Mouse (Mus musculus) adipocyte (in vitro differentiated cells): ENCODE data around the gene Prkg1.
"Not testable (repeated sequence)": the region's sequence is repeated elsewhere in the genome, so short reads cannot be mapped to it uniquely, and the experiment has no call there.

Experiments
- DNase-seq: peaks from one replicate; pipeline ENCODE4 v3.0.0-alpha.2; 2016; ENCODE audit warnings: low spot score

The Prkg1 gene

DNA sequence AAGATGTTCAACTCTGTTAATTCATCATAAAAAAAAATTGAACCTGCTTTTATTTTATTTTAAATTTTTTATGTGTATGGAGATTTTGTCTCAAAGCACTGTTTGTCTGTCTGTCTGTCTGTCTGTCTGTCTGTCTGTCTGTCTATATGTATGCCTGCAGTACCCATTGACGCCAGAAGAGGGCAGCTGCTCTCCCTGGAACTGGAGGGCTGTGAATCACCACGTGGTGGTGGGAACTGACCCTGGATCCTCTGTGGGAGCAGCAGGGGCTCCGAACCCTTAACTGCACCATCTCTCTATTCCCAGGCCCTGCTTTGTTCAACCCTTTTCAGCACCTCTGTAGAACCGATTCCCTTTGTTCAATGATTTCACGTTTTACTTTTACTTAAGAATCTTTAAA is 338.7 kb downstream of the Prkg1 start:
- no peak for DNase-seq

DNA sequence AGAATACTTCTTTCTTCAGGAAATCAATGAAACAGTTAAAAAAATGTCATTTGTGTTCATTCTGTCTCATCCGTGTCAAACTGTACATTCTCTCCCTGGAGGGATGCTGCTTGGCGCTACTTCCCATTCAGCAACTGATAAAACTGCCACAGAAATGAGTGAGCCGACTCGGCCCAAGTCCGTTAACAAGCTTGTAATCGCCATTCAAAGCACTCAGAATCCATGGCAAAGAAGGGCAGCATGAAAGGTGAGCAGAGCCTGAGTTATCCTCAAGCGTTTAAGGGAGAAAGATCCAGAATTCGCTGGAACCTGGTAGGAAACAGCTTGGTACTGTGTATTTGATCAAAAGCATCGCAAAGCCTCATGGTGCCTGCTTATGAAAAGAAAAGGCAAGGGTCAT is 339.6 kb downstream of the Prkg1 start:
- no peak for DNase-seq

- DNase-seq: peak; percentile 8
These were observed 340.5 kb downstream of the Prkg1 start for GRCm38 (mm10) chr19:31424319-31424718.

GRCm38 (mm10) chr19:31413571-31413970 is 351.3 kb downstream of the Prkg1 start:
- no peak for DNase-seq

GRCm38 (mm10) chr19:31396096-31396495 is 368.7 kb downstream of the Prkg1 start:
- DNase-seq: no peak

DNA sequence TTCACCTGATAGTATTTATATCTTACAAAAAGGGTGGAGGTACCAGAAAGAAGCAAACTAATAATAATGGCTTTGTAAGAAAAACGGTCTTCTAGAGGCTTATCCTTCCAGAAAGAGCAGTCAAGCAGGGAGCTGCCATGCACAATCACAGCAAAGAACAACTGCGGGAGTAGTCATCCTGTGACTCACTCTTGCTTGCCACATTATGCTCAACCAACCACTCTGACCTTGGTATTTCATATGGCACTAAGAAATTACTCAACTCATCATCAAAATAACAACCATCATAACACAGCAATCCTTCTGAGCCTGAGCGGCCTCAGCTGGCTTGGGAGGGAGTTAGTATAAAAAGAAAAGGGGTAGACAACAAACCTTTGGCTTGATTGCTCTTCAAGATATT is 379.5 kb downstream of the Prkg1 start:
- peak; percentile 16 for DNase-seq

DNA sequence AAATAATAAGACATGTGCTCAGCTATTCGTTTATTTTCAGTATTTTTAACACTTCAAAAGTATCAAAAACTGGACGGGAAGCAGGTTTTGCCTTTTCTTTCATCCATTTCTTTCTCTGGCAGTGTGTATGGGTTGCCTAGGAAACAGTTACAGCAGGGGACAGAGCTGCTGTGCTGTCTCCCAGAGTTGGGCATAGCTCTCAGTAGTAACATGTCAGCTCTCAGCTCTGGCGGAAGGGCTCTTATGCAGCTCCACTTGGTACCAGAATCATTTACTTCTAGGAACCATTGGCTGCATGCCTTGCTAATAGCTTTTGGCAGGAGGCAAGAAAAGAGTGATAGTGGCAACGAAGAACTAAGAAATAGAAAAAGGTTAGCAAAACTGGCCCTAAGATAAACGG is 381.0 kb downstream of the Prkg1 start:
- DNase-seq: peak; percentile 20

DNA sequence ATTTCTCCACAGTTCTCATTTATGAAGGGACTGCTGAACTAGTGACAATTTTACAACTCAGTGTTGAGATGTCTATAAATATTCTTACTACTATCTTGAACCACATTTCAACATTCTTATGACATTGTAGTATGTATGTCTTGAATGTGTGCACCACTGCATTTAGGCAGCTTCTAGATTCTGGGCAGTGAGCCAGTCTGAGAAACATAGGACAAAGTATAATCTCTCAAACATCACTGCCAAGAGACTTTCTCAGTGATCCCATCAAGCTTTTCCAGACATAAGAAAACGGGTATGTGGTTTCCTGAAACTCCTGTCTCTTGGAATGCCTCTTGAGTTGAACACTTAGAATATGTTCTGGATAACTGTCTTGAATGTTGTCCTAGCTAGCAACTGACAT is 394.7 kb downstream of the Prkg1 start:
- DNase-seq: no peak

- DNase-seq: peak; percentile 28
These were observed 395.7 kb downstream of the Prkg1 start for GRCm38 (mm10) chr19:31369116-31369515.

DNA sequence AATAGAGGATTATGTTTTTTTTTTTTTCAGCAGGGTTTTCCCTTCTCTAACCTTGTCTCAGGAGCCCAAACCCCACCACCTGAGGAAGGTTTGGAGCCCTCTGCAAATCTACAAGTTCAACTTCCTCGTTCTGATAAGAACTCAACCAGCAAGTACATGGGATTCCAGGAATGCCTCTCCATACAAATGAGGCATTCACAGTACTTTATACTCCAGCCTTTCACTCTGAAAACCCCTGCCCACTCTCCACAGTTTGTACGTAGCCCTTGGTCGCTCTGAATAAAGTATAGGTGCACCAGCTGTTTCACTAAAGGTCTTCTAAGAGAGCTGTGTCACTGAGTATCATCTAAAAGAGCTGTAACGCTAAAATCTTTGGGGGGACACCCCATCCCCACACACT is 402.8 kb downstream of the Prkg1 start:
- no peak for DNase-seq

DNA sequence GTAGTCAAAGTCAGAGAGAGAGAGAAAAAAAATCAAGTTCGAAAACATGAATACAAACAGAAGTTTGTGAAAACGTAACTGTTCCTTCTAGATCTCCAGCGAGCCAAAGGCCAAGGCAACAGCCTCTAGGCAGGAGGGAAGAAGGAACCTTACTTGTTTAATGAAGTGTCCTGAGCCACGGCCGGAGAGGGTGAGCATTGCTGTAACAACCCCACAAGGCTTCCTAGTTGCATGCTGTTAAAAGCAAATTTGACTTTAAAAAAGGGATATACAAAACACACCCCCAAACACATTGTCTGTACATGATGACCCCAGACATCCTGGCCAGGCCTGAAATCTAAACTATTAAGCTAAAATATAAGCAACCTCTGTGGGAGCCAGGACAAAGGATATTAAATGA is 403.3 kb downstream of the Prkg1 start:
- DNase-seq: no peak

DNA sequence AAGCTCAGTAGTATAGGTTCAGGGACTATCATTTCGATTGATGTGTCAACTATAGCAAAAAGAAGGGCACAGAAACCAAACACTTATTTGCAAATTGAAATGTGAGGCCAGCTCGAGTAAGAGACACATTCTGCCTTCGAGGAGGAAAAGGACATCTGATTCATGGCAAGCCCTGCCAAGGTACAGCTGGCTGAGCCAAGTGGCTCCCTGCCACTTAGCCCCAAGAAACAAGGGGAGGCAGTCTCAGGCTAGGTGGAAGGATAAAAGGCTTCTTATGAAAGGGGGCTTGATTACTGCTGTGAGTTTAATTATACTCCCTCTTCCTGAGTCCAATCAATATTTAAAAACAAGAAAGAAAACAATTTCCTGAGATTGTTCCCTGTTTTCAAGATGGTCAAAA is 403.7 kb downstream of the Prkg1 start:
- peak; percentile 27 for DNase-seq

DNA sequence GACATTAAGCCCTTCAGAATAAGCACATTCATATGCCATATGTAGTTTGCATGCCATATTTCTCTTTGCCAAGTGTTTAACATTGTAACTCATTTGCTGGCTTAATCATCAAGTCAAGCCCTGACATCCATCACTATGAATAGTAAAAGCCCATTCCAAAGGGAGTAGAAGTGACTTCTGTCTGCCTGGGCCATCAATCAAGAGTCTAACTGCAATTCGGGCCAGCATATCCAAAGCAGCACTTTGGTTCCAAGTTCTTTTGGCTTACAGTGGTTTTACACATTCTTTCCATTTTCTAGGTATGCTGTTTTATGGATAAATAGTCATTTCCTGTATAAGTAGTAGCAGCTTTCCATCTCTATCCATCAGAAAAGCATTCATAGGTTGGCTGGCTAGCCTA is 409.9 kb downstream of the Prkg1 start:
- peak; percentile 18 for DNase-seq

DNA sequence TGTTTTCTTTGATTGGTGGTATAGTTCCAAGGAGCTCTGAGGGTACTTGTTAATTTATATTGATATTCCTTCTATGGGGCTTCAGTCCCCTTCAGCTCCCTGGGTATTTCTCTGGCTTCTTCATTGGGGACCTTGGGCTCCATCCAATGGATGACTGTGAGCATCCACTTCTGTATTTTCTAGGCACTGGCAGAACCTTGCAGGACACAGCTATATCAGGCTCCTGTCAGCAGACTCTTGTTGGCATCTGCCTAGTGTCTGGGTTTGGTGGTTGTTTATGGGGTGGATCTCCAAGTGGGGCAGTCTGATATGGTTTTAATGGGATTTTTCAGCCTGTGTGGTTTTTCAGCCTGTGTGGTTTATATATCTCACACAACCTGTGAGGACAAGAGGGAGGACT is 412.0 kb downstream of the Prkg1 start:
- not testable (repeated sequence) for DNase-seq

DNA sequence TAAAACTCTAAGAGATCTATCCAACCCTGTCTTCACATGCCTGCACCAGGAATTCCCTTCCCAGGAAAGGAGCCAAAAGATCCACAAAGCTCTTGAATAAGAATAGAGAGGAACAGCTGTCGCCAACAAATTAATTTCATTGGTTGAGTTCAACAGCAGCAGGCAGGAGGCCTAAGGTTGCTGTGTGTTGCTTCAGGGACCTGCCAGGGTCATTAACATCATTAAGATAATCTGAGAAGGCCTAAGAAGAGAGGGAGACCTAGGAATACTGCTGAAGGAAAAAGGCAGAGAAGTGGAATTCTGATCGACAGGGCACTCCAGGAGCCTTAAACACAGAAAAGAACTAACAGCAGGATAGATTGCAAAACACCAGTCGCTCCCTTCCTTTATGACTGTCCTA is 413.0 kb downstream of the Prkg1 start:
- no peak for DNase-seq

DNA sequence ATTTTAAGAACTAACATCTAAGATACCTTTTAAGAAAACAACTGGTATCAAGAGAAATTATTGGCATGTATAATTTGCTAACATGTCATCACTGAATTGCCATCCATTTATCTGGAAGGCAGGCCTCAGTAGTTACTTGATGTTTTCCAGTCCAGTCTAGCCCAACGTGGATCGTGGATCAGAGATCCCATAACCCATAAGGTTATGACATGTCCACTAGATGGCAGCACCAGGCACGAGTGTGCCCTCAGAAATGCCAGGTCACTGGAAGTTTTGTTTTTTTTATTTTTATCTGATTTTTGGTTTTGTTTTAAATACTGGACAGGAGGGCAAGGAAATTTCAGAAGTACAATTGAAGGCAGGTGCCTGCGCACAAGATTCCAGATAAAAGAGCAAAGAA is 422.7 kb downstream of the Prkg1 start:
- DNase-seq: peak; percentile 82

DNA sequence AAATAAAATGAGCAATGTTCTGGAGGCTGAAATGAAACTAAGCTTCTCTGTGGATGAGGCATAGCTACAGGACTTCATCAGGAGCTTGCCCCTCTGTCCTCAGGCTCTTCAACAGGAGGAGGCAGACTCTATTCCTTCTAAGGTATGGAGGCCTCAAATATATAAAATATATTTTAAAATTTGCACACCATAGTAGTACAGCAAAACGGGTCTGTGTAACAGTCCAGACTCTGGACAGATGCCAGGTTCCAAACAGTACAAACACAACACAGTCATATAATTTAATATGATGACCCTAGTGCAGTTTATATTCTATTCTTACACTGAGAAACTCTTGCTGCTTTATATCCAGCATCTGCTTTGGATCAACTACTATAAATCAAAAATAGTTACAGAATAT is 423.9 kb downstream of the Prkg1 start:
- DNase-seq: no peak

GRCm38 (mm10) chr19:31338355-31339101 is 426.3 kb downstream of the Prkg1 start:
- no peak for DNase-seq

DNA sequence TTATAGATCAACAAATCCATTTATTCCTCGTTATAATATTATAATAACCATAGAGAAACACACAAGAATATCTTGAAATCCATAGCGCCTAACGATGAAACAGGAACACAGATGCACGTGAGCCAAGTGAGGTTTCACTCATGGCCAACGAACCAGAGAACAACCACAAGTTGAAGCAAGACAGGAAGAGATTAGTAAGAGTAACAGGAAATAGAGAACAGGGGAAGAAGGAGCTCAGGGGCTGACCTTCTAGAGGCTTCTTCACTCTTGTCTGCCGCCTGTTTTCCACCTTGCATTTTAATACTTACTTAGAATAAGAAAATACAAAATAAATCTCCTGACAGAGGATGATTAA is 427.0 kb downstream of the Prkg1 start:
- no peak for DNase-seq

GRCm38 (mm10) chr19:31337163-31337862 is 427.5 kb downstream of the Prkg1 start:
- no peak for DNase-seq

- peak; percentile 32 for DNase-seq
These were observed 428.5 kb downstream of the Prkg1 start for GRCm38 (mm10) chr19:31336381-31336780.

DNA sequence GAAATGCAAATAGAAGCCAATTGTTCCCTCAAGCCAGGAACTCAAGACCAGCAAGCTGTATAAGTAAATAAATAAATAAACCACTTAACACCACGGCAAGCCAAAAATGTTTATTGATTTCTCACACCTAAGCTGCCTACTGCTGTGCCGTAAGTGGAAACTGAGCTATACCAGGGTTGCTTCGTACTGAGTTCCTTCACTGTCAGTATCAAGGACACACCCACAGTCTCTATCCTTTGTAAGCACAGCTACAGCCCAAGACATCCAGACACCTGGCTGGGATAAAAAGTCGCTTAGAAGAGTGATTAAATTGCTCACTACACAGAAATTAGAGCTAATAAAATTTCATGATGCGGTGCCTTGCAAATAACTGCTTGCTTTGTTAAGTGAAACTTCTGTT is 434.9 kb downstream of the Prkg1 start:
- DNase-seq: no peak

- DNase-seq: no peak
These were observed 460.1 kb downstream of the Prkg1 start for GRCm38 (mm10) chr19:31304760-31305159.

DNA sequence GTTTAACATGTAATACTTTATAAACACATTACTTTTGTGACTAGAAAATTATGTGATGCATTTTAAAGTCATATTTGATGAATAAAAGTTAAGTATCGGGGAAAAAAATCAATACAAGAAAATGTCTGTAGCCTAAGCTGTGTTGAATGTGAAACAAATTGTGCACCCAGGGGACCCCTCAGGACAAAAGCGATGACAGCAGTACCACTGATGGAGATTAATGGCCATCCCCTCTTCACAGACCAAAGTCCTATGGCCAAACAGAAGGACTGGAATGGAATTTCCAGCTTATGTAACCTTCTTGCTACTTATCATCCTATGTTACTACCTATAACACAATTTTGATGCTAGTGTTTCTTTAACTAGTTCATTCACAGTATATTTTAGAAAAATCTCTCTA is 473.6 kb downstream of the Prkg1 start:
- DNase-seq: no peak
